Mouse (Mus musculus) E14TG2a.4 (cell line): ENCODE measurements around the gene Mad2l1.

ENCODE experiments used
- CTCF ChIP-seq: conservative IDR thresholded peaks from 2 replicates; pipeline ENCODE4 v1.5.1; 2014; ENCODE audit warnings: low read length
- NANOG ChIP-seq: IDR thresholded peaks from 2 replicates; pipeline ENCODE4 v1.6.1; 2014; ENCODE audit warnings: borderline replicate concordance, low read length, mixed read lengths
- POU5F1 ChIP-seq: IDR thresholded peaks from 2 replicates; pipeline ENCODE4 v1.6.1; 2014; ENCODE audit warnings: low read length, borderline replicate concordance

- TF ChIP-seq CTCF (no peak), POU5F1 (no peak), NANOG (no peak)
Observed at GRCm38 (mm10) chr6:66534366-66534941, 736 bp upstream of the Mad2l1 start.
